Mouse (Mus musculus) neutrophil, adult 5-6 weeks (primary cell): ENCODE data around the gene Asprv1. TPM values are rescaled to one million over a fixed set of nuclear protein-coding genes. Genes with fewer than 3 reads are reported as not detected.

ENCODE experiments used
- ATAC-seq: fragments of 151-379, 151-347 bp; 2 replicates; pipeline ENCODE4 v1.8.0; 2017; ENCODE audit warnings: mild to moderate bottlenecking, moderate TSS enrichment; ENCODE audit not compliant: insufficient number of reproducible peaks, poor library complexity, low FRiP score, severe bottlenecking; ENCODE audit errors: extremely low read depth
- total RNA-seq: library from RNA; stranded (forward); fragments of 200-1000 nt; gene quantifications from 2 replicates; pipeline ENCODE4 v1.2.3, GENCODE M21; 2017

Asprv1 gene
- total RNA-seq, 1 experiment from 2014 or later = 207 TPM

- peak; percentile 42 for ATAC-seq
Observed at GRCm38 (mm10) chr6:86654270-86654916, 26.4 kb downstream of the Asprv1 start.

GRCm38 (mm10) chr6:86658501-86658900 is 30.5 kb downstream of the Asprv1 start:
- ATAC-seq = no peak

GRCm38 (mm10) chr6:86660161-86660877 is 32.4 kb downstream of the Asprv1 start:
- ATAC-seq = no peak

GRCm38 (mm10) chr6:86665076-86665475 is 37.1 kb downstream of the Asprv1 start:
- no peak for ATAC-seq

GRCm38 (mm10) chr6:86665560-86666307 is 37.8 kb downstream of the Asprv1 start:
- ATAC-seq = no peak

- ATAC-seq = no peak
Observed at GRCm38 (mm10) chr6:86667061-86667460, 39.1 kb downstream of the Asprv1 start.

- ATAC-seq = no peak
Observed at GRCm38 (mm10) chr6:86668580-86669239, 40.7 kb downstream of the Asprv1 start, which contains the start of gene Mxd1. Gene Mxd1 (minus strand): TSS chr6:86669161.

- ATAC-seq = peak; percentile 89
Observed at GRCm38 (mm10) chr6:86669240-86669727, 41.3 kb downstream of the Asprv1 start.

GRCm38 (mm10) chr6:86670873-86671272 is 42.9 kb downstream of the Asprv1 start:
- peak; percentile 39; the same call in 1 of the 2 replicates for ATAC-seq

GRCm38 (mm10) chr6:86678341-86678740 is 50.4 kb downstream of the Asprv1 start:
- ATAC-seq = no peak

Other genes starting within 250 kb of the Asprv1 start
- 14.5 and 15.2 TPM in 2 replicates for gene Pcyox1, start 231.0 kb upstream of the Asprv1 start, total RNA-seq
- gene Tia1, start 223.9 kb upstream of the Asprv1 start, total RNA-seq = 146 and 162 TPM in 2 replicates
- gene Gm44790, start 201.5 kb upstream of the Asprv1 start, total RNA-seq = 1.2 TPM in 1 of 2 replicates, not detected in the other
- gene C87436, start 189.8 kb upstream of the Asprv1 start, total RNA-seq = 46.2 and 53.4 TPM in 2 replicates
- gene Pcbp1, start 101.8 kb upstream of the Asprv1 start, total RNA-seq = 35.6 and 38.3 TPM in 2 replicates
- 846 and 903 TPM in 2 replicates for gene Mxd1, start 41.0 kb downstream of the Asprv1 start, total RNA-seq
- gene Snrnp27, start 56.4 kb downstream of the Asprv1 start, total RNA-seq = 58.8 and 65.9 TPM in 2 replicates
- gene Gmcl1, start 105.2 kb downstream of the Asprv1 start, total RNA-seq = 27.6 and 33.4 TPM in 2 replicates
- gene Anxa4, start 165.4 kb downstream of the Asprv1 start, total RNA-seq = 12.5 and 14.9 TPM in 2 replicates
- gene Aak1, start 221.4 kb downstream of the Asprv1 start, total RNA-seq = 22.7 and 29.3 TPM in 2 replicates